ENCODE assay signal across 10 mouse cellular contexts in the genomic region with DNA sequence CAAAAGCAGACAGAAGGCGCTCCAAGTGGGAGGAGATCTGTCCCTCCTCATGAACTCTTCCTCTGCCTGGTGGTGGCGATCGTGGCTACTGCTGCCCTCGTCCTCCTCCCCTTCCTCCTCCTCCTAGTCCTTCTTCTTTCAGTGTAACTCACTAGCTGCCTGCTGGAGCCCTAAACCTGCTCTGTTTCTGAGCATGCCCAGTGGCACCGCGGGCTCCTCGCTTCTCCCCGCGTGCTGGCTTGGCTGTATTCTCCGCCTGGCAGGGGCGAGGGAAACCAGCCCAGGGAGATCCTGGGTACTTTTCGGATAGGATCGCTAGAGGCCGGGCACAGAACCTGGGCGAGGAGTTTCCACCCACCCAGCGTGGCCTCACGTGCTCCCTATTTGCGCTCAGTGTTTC. TPM values are rescaled to one million over a fixed set of nuclear protein-coding genes. Genes with fewer than 3 reads are reported as not detected.
DNase-seq lines count a peak whose midpoint lies in the region; ATAC-seq and TF ChIP-seq lines count a peak whose summit lies in the region.
"Had no signal": no experiment of that assay in that cellular context is flagged by ENCODE, and none has a peak within 500 bp of the region (broad histone marks: within the 10 kb centered on the region; RNA-seq: fewer than 3 reads in every experiment).

Chrm3 (minus strand) TSS at position 71 of the 400 bp plus-strand sequence.

- H3K27me3 ChIP-seq in hindbrain, embryonic 16.5 days (replicated peaks; ENCODE audit: control insufficient read depth, insufficient read depth, low read length), result peaks cover 4% of the 10 kb centered on the region

- peak; percentile 13 for DNase-seq in ES-E14 (ENCODE audit: low read depth, low spot score)
- peak; percentile 32 for DNase-seq in gastrocnemius, postnatal 10 days
- peak; percentile 69 to 81 for DNase-seq in left cerebral cortex, adult 18-20 months (ENCODE audit: low spot score in 2 of 2)
- DNase-seq in lung, postnatal 10 days, result peak; percentile 36
- DNase-seq in retina, postnatal 1 day, result peak; percentile 85
- DNase-seq in natural killer cell, adult 2 months (ENCODE audit: low spot score in 2 of 2), result no peak

- H3K4me1 ChIP-seq in ES-E14 (ENCODE audit: control insufficient read depth in 2 of 2, insufficient read depth in 2 of 2, low read length in 2 of 2, poor library complexity in 1 of 2), result no peaks in the 10 kb centered on the region; a peak in 1 of 4 replicates
- H3K4me1 ChIP-seq in hindbrain, embryonic 16.5 days (ENCODE audit: control insufficient read depth, insufficient read depth, low read depth, low read length), result no peaks in the 10 kb centered on the region

- peak within 1 kb of the TSS; percentile 93 for H3K4me2 ChIP-seq in hindbrain, embryonic 16.5 days (ENCODE audit: low read length)

- ATAC-seq in common myeloid progenitor, adult 5-6 weeks (replicated peaks; ENCODE audit: low read depth, poor library complexity, severe bottlenecking), result peak; percentile 85
- ATAC-seq in hindbrain, embryonic 16.5 days, result peak; percentile 95

- in situ Hi-C loops in ES-E14 (cut with MboI; ENCODE audit: low sequenced_read_pairs in 2 of 2, unreplicated experiment in 2 of 2), result no loop called here

- no peak within 1 kb of the TSS for H3K27ac ChIP-seq in ES-E14 (ENCODE audit: insufficient read depth, low read depth, low read length, poor library complexity, severe bottlenecking)
- H3K27ac ChIP-seq in hindbrain, embryonic 16.5 days (ENCODE audit: low read depth, low read length), result peak within 1 kb of the TSS; percentile 74

- 0 out of 2 replicates have a peak within 1 kb of the TSS, but pooled peaks have one; percentile 30 for H3K9ac ChIP-seq in ES-E14 (ENCODE audit: insufficient read depth, low read depth, low read length, poor library complexity, severe bottlenecking)
- peak within 1 kb of the TSS; percentile 77 for H3K9ac ChIP-seq in hindbrain, embryonic 16.5 days (ENCODE audit: low read depth, low read length)

- no peaks in the 10 kb centered on the region for H3K36me3 ChIP-seq in ES-E14 (ENCODE audit: control insufficient read depth, insufficient read depth, low read length, poor library complexity, severe bottlenecking)
- H3K36me3 ChIP-seq in hindbrain, embryonic 16.5 days (ENCODE audit: control insufficient read depth, insufficient read depth, low read length), result no peaks in the 10 kb centered on the region

- WGBS in hindbrain, embryonic 16.5 days, result 1% methylated on average over 18 of the region's 18 CpGs

- no peaks in the 10 kb centered on the region for H3K9me3 ChIP-seq in ES-E14 (ENCODE audit: control insufficient read depth, insufficient read depth, low read depth, low read length)
- H3K9me3 ChIP-seq in hindbrain, embryonic 16.5 days (ENCODE audit: control insufficient read depth, low read length), result no peaks in the 10 kb centered on the region

- peak within 1 kb of the TSS; percentile 60 to 63 for H3K4me3 ChIP-seq in ES-E14 (ENCODE audit: insufficient read depth in 1 of 2, low read depth in 1 of 2, low read length in 2 of 2, poor library complexity in 1 of 2, severe bottlenecking in 1 of 2)
- peak within 1 kb of the TSS; percentile 80 for H3K4me3 ChIP-seq in hindbrain, embryonic 16.5 days (ENCODE audit: low read length)
- H3K4me3 ChIP-seq: myocyte had no signal

TF ChIP-seq in ES-E14, 5 proteins besides CTCF, POLR2A, EP300 and RAD21:
- TF ChIP-seq HCFC1 (IDR thresholded peaks at IDR 0.05; ENCODE audit: borderline replicate concordance, insufficient read depth, low read length) (no peak), CHD2 (IDR thresholded peaks at IDR 0.05; ENCODE audit: low read depth, low read length) (no peak), ZC3H11A (IDR thresholded peaks at IDR 0.05; ENCODE audit: borderline replicate concordance, low read depth, low read length) (no peak), ZNF384 (IDR thresholded peaks at IDR 0.05; ENCODE audit: low read depth, low read length) (no peak), MAFK (IDR thresholded peaks at IDR 0.05; ENCODE audit: insufficient read depth, low read depth, low read length) (no peak)

RNA-seq across cellular contexts. Expression of gene Chrm3, which starts in this region (rescaled TPM):
- total RNA-seq in ES-E14 (2012; rRNA removed), result 2.7 and 3.3 TPM in 2 replicates
- not detected in 2 replicates for total RNA-seq in common myeloid progenitor, adult 5-6 weeks (2017)
- total RNA-seq in gastrocnemius, postnatal 10 days (2021), result 1 to 10 TPM in 1 of 2 experiments, under 1 TPM in 1; 0.80 to 1.1 TPM
- polyA plus RNA-seq in hindbrain, embryonic 16.5 days (2015; fragmentation: Nextera tagmentation; extraction: Ambion mirVana), result 4.2 TPM in 2 replicates
- 10 to 100 TPM; 46.4 to 49.6 TPM for total RNA-seq in left cerebral cortex, adult 18-20 months (2021)
- total RNA-seq: MEL had no signal
- polyA plus RNA-seq: myocyte had no signal

Comparison
In these comparisons a context has a peak if more than half of its experiments do, and no peak if none do; other contexts are left out.
1. RNA of gene Chrm3 (total RNA-seq): 46.4 to 49.6 TPM in left cerebral cortex, adult 18-20 months; 2.7 to 3.3 TPM in ES-E14, 0.80 to 1.1 TPM in gastrocnemius, postnatal 10 days and not detected in common myeloid progenitor, adult 5-6 weeks; every median in the first group is over 10 times any median in the second.
2. Peak in ATAC-seq in common myeloid progenitor, adult 5-6 weeks; RNA of the gene not detected or under 1 TPM.
3. DNase-seq: peak in ES-E14 (single experiment), gastrocnemius, postnatal 10 days (single experiment), left cerebral cortex, adult 18-20 months (2 of 2), lung, postnatal 10 days (single experiment) and retina, postnatal 1 day (single experiment); none in natural killer cell, adult 2 months (0 of 2).